Mouse (Mus musculus) hindbrain, postnatal 0 days (tissue): ENCODE measurements at regions not wholly inside any gene's neighbourhood (a gene's known extent, or its start where the extent isn't known, plus 50 kb on each side); places are given as distances from the start of the nearest gene placed in this dataset.

Source experiments
- ATAC-seq: fragments of 200-750 bp; cut with Nextera tagmentation; 2 replicates; pipeline ENCODE4 v1.8.0; 2017; ENCODE audit warnings: mild to moderate bottlenecking, moderate TSS enrichment, moderate library complexity
- DNase-seq: peaks from one replicate; pipeline ENCODE4 v3.0.0-alpha.2; 2015; ENCODE audit warnings: low spot score
- H3K27ac ChIP-seq: fragments of 300-500 bp; sonication (generic); 2 replicates; pipeline ENCODE4 v1.5.1; 2014; ENCODE audit warnings: mild to moderate bottlenecking
- H3K27me3 ChIP-seq: fragments of 300-500 bp; sonication (generic); 2 replicates; pipeline ENCODE4 v1.6.1; 2014; ENCODE audit warnings: low read length, mixed read lengths; ENCODE audit not compliant: insufficient read depth
- H3K36me3 ChIP-seq: fragments of 300-500 bp; sonication (generic); 2 replicates; pipeline ENCODE4 v1.6.1; 2014; ENCODE audit warnings: low read length, mixed read lengths; ENCODE audit not compliant: insufficient read depth
- H3K4me1 ChIP-seq: fragments of 300-500 bp; sonication (generic); 2 replicates; pipeline ENCODE4 v1.6.1; 2014; ENCODE audit warnings: antibody characterized with exemption, low read length, mixed read lengths; ENCODE audit not compliant: insufficient read depth
- H3K4me2 ChIP-seq: fragments of 300-500 bp; sonication (generic); 2 replicates; pipeline ENCODE4 v1.6.1; 2014; ENCODE audit warnings: low read depth, mild to moderate bottlenecking, low read length, moderate library complexity, mixed read lengths
- H3K4me3 ChIP-seq: fragments of 300-500 bp; sonication (generic); 2 replicates; pipeline ENCODE4 v1.5.1; 2014; ENCODE audit warnings: low read length
- H3K9ac ChIP-seq: fragments of 300-500 bp; sonication (generic); replicated peaks from 2 replicates; pipeline ENCODE4 v1.6.1; 2014; ENCODE audit warnings: mild to moderate bottlenecking, low read length, moderate library complexity, mixed read lengths
- H3K9me3 ChIP-seq: fragments of 300-500 bp; sonication (generic); 2 replicates; pipeline ENCODE4 v1.6.1; 2016; ENCODE audit warnings: low read length, mixed read lengths
- CTCF ChIP-seq: IDR thresholded peaks from 2 replicates; pipeline ENCODE4 v1.5.1; 2016; ENCODE audit warnings: antibody characterized with exemption, control low read depth, low read depth
- WGBS: fragments of 180-500 bp; shearing (Covaris S2); extraction: QIAGEN DNeasy Blood & Tissue Kit; methylation state at CpG from one replicate; pipeline ENCODE4 v1.1.7; 2014; 5-methylcytosine and 5-hydroxymethylcytosine counted together
- microRNA-seq, 2 experiments: library from miRNA; unstranded; fragments of <30 nt; microRNA quantifications; one replicate each; pipeline ENCODE4; 2016

DNA sequence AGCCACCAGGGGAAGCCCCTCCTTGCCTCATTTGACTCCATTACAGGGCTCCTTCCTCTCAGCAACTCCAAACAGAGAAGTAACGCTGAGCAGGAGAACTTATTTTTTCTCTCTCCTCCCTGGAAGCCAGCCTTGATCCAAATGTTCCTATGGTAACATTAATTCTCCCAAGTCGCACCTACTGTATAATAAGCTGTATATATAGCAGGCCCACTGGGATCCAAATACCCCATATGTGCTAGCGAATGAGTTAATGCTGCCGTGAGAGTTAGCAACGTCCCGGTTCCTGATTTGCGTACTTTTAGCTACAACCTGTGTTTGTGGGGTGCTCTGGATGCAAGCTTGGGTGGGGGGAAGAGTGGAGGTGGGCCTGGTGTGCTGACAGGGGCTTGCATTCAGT is 75.4 kb upstream of the Zfp507 start:
- H3K27me3 ChIP-seq: no peaks in the 10 kb centered on the region
- no peak for DNase-seq
- H3K4me1 ChIP-seq: no peaks in the 10 kb centered on the region

DNA sequence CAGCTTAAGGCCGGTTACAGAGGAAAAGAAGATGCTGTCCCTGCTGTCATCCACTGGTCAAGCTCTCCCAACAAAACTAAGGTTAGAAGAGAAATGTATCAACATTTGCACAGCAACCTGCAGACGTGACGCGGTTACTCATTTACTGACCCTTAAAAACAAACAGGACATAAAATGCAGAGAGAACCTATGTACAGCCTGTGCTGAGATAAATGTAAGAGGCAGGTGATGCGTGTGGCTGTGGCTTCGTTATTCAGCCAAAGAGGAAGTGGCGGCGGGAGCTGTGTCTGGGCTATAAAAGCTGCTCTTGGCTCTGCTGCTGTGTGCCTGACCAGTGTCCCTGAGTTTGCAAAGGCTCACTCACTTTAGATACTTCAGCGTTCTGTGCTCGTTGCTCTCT is 58.2 kb upstream of the Zfp507 start:
- no peak overlapping the region for H3K9ac ChIP-seq
- TF ChIP-seq CTCF: no peak
- ATAC-seq: no peak
- H3K36me3 ChIP-seq: no peaks in the 10 kb centered on the region
- no peak overlapping the region for H3K27ac ChIP-seq
- no peaks in the 10 kb centered on the region for H3K9me3 ChIP-seq
- no peak for DNase-seq
- WGBS: 79% methylated on average over 10 of the region's 10 CpGs
- no peaks in the 10 kb centered on the region for H3K27me3 ChIP-seq
- no peak overlapping the region for H3K4me2 ChIP-seq
- H3K4me1 ChIP-seq: no peaks in the 10 kb centered on the region
- H3K4me3 ChIP-seq: no peak overlapping the region

More for the DNA sequence above, 75.4 kb upstream of the Zfp507 start:
- no peak overlapping the region for H3K4me2 ChIP-seq
- TF ChIP-seq CTCF: no peak
- H3K4me3 ChIP-seq: no peak overlapping the region
- H3K27ac ChIP-seq: no peak overlapping the region
- no peaks in the 10 kb centered on the region for H3K9me3 ChIP-seq
- no peak overlapping the region for H3K9ac ChIP-seq
- no peak for ATAC-seq
- WGBS: 79% methylated on average over 7 of the region's 7 CpGs
- H3K36me3 ChIP-seq: no peaks in the 10 kb centered on the region

DNA sequence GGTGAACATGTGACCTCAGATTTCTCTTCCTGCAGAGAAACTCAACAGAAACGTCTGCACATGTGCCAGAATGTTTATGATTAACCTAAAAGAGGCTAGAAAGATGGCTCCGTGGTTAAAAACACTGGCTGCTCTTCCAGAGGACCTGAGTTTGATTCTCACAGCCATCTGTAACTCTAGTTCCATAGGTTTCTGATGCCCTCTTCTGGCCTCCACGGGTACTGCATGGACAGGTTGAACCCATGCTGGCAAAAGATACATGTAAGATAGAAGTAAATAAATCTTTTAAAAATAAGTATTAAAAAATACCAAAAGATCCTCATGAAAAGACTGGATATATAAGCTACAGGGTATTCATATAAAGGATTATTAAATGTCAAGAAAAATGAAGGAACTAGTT is 56.8 kb upstream of the Zfp507 start:
- DNase-seq (no peak), ATAC-seq (no peak)
- Histone ChIP-seq H3K4me3 (no peak overlapping the region), H3K4me1 (no peaks in the 10 kb centered on the region), H3K27me3 (no peaks in the 10 kb centered on the region), H3K4me2 (no peak overlapping the region), H3K9ac (no peak overlapping the region), H3K27ac (no peak overlapping the region), H3K9me3 (no peaks in the 10 kb centered on the region), H3K36me3 (no peaks in the 10 kb centered on the region)
- WGBS: 31% methylated on average over 3 of the region's 3 CpGs
- TF ChIP-seq CTCF: peak; percentile 43

DNA sequence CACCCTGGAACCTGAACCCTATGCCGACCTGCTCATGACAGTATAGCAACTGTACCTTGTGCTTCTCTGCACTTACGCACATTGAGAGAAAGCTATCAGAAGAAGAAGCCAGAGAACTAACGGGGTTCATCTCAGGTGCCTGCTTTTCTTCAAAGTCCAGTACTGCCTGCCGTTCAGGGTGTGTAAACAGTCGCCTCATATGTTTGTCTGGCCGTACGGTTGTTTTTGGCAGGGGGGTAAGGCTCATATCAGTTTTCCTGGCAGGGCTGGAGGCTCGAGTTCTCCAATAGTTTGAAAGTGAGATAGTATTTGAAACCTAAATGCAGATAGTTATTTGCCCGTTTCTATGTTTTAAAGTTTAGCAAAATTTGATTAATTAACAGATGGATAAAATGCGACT is 54.9 kb upstream of the Zfp507 start:
- H3K4me2 ChIP-seq: no peak overlapping the region
- TF ChIP-seq CTCF: no peak
- H3K27ac ChIP-seq: no peak overlapping the region
- H3K36me3 ChIP-seq: no peaks in the 10 kb centered on the region
- 83% methylated on average over 10 of the region's 10 CpGs for WGBS
- no peaks in the 10 kb centered on the region for H3K27me3 ChIP-seq
- no peaks in the 10 kb centered on the region for H3K4me1 ChIP-seq
- ATAC-seq (no peak), DNase-seq (no peak)
- H3K4me3 ChIP-seq: no peak overlapping the region
- H3K9me3 ChIP-seq: no peaks in the 10 kb centered on the region
- H3K9ac ChIP-seq: no peak overlapping the region

Small RNA genes lying in the stretch of these regions (microRNA-seq; reads per million reads assigned to microRNA genes)
- gene Gm23292: 0 reads per million in 2 experiments
